Mouse (Mus musculus): ENCODE measurements around the gene Adcy1.
"Not testable (repeated sequence)": the region's sequence is repeated elsewhere in the genome, so short reads cannot be mapped to it uniquely, and the experiment has no call there.

Gene Adcy1

GRCm38 (mm10) chr11:7192710-7193109, 129.4 kb downstream of the Adcy1 start:
- DNase-seq: no peak

DNA sequence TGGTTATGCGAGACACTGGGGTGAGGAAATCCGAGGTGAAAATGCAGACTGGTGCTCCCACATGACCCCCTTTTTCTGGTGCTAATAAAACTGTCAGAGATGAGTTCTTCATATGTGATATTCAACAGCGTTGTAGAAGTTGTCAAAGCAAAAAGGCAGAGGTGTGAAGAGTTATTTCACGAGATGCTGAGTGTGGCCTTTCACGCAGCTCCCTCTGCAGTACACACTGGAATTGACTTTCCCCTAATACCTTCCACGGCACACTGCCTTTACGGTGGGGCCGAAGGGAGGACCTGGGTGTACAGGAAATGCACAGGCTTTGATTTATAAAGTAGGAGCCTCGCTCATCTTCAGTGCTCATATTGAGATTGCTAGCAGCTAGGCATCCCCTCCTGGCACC, 129.8 kb downstream of the Adcy1 start:
- DNase-seq: no peak

- no peak for DNase-seq
Measured at GRCm38 (mm10) chr11:7194432-7195311, 131.4 kb downstream of the Adcy1 start.

- no peak for DNase-seq
Measured at GRCm38 (mm10) chr11:7195312-7195685, 132.0 kb downstream of the Adcy1 start.

DNA sequence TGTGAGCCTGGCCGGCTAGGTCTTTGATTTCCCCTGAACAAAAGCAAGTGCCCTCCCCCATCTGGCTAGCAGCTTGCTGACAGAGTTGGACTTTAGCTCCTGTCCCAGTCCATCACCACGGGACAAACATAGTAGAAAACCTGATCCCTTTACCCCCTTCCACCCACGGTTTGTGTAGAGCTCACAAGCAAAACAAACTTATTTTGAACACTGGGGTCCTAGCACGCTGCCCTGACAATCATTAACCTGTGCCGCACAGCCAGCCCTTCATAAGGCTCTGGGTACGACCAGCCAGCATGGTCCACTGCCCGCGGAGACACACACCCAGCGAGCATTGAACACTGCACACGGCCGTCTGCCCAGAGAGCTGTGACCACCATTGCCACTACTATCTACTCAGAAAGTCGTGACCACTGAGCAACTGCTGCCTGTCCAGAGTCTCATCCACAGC, 134.2 kb downstream of the Adcy1 start, which contains the start of gene Igfbp1:
Igfbp1 (plus strand) TSS at position 292 of the 451 bp plus-strand sequence.
- DNase-seq: no peak

DNA sequence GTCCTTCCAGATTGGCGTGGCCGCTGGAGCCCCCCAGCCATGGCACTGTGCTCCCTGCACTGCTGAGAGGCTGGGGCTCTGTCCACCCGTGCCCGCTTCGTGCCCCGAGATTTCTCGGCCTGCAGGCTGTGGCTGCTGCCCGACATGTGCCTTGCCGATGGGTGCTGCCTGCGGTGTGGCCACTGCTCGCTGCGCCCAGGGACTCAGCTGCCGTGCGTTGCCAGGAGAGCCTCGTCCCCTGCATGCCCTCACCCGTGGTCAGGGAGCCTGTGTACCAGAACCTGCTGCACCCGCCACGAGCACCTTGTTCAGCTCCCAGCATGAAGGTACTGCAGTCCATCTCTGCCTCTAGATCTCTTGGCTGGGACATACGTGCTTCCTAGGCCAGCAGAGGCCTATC, 134.7 kb downstream of the Adcy1 start:
- no peak for DNase-seq

DNA sequence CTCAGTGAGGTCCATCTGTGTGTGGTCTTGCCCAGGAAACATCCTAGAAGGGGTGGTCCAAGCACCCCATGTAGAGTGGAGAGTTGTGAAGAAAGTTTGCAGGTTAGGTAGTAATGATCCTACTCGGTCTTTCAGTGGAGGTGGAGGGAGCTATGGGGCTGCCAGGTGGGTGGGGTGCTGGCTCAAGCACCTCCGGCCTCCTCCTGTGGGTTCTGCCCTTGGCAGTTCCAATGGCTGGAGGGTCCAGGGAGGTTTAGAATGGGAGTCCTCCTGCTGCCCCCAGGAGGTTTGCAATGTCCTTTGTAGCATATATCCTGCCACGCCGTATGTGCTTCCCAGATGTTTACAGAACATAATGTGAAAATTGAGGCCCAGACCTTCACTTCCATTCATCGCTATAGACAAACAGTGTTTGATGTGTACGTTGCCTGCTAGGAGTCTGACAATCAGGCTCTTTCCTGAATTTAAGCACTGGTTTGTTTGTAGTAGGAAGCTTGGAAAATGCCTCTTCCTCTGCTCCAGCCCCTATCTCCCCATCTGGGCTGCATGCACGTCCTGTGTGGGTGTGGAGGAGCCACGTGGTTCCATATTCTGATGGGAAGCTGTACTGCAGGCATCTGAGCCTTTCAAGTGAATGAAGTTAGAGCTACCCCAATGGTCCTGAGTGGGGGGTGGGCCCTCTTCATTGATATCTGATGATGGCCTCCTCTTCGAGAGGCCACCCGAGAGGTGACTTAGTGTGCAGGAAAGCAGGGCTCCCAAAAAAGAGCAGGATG, 135.4 kb downstream of the Adcy1 start:
- DNase-seq: no peak

GRCm38 (mm10) chr11:7199736-7200392, 136.6 kb downstream of the Adcy1 start:
- peak; percentile 73 for DNase-seq

GRCm38 (mm10) chr11:7200393-7200783, 137.1 kb downstream of the Adcy1 start:
- no peak for DNase-seq

DNA sequence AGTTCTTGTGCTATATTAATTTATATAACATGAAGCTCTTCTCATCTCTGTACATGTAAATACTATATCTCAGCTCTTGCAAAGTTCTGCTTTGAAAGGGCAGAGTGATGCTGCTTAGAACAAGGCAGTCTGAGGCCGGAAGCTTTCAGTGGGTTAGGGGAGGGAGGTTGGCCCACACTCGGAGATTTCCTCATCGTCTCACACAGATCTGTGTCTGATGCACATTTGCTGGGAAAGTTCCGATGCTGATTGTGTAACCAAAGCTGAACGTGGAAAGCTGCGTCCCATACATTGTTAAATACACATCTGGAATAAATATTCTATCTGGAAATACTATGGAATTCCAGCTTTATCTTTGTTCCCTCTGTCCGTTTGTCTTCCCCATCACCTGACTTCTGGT, 138.9 kb downstream of the Adcy1 start:
- no peak for DNase-seq

DNA sequence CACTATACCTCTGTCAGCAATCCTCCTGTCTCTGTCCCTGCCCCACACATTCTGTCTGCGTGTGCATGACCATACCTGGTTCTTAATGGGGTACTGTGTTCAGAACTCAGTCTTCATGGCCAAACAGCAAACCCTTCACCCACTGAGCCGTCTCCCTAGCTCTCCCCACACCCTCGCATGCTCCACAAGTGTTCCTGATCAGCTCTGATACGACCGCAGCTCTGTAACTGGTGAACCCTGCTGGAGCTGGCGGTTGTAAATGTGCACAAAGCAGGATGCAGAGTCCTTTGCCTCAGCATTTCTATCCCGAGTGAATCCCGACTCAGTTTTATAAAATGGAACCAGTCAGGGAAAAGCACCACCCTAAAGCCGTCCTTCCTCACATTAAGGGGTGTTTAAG, 140.6 kb downstream of the Adcy1 start:
- no peak for DNase-seq

GRCm38 (mm10) chr11:7210343-7210742, 147.1 kb downstream of the Adcy1 start:
- peak; percentile 78 for DNase-seq

DNA sequence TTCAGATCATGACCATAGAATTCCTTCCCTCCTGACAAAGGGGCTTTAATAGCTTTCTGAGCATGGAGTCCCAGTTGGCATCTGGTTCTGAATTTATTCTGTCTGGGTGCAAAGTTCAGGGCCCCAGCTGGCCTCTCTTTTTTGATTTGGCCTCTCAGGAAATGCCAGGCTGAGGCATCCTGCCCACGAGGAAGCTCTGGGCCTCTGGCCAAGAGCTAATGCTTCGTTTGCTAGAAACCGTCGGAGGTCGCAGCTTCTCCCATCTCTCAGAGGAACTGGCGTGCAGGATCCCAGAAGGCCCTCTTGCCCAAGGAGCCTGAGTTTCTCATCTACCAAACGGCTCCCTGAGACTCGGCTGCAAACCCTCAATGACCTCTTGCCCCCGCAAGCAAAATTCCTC, 147.9 kb downstream of the Adcy1 start:
- no peak for DNase-seq

DNA sequence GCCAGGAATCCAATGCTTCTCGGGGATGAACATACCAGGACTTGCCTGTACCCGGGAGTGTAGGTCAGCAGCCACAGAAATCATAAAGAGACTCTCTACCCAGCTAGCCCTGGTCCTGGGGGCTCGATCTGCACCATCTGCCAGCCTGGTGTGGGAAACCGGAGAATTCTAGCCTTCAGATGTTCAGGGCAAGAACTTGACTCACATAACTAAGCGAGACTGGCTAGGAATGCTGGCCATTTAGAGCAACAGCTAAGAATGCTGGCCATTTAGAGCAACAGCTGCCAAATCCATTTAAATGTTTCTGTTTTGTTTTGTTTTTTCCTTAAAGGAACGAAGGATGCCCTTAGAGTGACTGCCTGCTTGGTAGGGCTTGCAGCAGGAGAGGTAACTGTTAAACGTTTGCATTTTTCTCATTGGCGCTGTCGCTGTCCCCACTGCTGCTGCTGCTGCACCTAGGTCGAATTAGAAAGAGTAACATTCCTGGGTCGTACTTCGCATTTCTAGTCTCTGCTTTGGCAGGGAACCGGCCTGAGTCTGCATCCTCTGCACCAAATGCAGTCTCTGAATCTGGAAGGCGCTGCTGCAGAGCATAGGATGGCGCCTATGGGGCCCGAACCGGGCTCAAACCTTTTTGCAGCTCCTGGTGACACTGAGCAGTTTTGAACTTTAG, 149.0 kb downstream of the Adcy1 start:
- DNase-seq: no peak

DNA sequence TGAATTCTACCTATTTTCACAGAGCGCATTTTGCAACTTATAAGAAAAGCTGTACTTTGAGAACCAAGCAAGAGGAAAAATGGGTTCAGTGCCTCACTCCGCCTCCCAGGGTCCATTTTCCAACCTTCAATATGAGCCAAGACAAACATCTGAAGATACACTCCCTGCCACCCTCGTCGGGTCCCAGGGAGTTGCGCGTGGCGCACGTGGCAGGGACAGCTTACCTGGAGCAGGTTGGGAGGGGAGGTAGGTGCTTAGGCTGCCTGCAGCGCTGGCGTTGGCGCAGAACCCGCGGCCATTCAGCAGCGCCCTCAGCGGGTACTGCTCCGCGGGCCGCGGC, 149.8 kb downstream of the Adcy1 start:
- DNase-seq: no peak

GRCm38 (mm10) chr11:7213501-7214341, 150.4 kb downstream of the Adcy1 start, which contains the start of gene Igfbp3:
TSS of gene Igfbp3 (minus strand) at chr11:7213923.
- peak; percentile 47 for DNase-seq

GRCm38 (mm10) chr11:7214342-7214660, 151.0 kb downstream of the Adcy1 start:
- DNase-seq: no peak

DNA sequence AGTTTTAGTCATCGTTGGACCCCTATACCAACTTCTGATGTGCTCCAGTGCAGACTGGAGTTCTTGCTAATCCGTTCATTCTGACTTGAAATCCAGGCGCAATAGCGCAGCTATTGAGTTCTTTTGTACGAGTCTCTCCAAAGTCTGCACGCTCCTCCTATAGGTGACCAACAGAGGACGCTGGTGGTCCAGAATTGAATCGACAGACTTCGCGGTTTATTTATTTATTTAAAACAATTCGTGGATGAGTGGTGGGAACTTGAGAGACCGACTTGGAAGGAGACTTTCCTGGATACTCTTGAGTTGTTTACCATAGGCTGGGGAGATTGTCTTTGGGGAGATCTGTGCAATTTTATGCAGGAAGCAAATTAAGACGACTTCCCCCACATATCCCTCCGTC, 151.5 kb downstream of the Adcy1 start:
- peak; percentile 53 for DNase-seq

- DNase-seq: peak; percentile 78
Measured at GRCm38 (mm10) chr11:7215703-7216102, 152.4 kb downstream of the Adcy1 start.

DNA sequence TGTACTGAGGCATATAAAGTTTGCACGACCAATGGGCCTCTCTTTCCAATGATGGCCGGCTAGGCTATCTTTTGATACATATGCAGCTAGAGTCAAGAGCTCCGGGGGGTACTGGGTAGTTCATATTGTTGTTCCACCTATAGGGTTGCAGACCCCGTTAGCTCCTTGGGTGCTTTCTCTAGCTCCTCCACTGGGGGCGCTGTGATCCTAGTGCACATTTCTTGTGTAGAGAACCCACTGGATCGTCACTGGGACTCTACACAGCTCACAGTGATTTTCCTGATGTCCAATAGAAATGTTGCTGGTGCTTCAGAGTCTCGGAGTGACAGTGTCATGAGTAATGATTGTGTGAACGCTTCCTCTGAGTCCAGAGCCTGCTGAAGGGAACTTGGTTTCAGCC, 158.5 kb downstream of the Adcy1 start:
- not testable (repeated sequence) for DNase-seq

DNA sequence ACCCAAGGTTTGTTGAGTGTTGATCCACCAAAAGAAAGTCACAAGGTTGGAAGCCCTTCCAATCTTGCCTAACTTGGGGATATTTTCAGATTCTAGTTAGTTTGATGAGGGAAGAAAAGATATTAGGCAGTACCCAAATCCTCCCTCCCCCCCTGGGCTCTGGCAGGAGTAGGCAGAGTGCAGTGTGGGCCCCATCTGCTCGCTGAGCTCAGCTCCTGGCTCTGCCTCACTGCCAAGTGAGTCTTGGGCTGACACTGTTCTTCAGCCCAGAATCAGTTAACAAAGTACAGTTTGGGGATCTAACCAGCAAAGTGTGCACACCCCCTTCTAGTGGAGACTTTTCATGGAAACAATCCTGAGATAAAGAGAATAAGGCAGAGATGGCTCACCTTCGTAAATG, 162.9 kb downstream of the Adcy1 start:
- no peak for DNase-seq
